Mouse (Mus musculus): Measurements from ENCODE around the gene Nid2. TPM values are rescaled to one million over a fixed set of nuclear protein-coding genes. Genes with fewer than 3 reads are reported as not detected.

Gene Nid2
- total RNA-seq, 2 experiments from 2014 or later = 1.4 to 2.3 TPM

DNA sequence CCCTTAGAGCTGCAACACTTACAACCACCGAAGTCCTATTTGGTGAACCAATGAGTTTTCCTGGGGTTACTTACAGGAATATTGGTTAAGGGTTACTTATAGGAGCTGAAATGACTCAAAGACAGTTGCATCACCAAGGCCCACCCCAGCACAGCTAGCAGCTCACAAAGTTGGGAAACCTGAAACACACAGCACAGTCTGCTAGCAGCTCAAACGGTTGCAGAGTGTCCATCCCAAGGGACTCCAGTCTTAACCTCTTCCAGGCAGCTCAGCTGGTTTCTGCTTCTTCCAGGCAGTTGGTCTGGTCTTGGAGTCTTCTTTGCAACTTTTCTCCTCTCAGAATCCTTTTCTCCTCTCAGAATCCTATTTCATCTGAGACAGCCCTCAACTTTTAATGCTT, 19.0 kb upstream of the Nid2 start:
- H3K4me3 ChIP-seq = no peak overlapping the region
- no peak overlapping the region for H3K27ac ChIP-seq
- TF ChIP-seq CTCF (conservative IDR thresholded peaks at IDR 0.05) = no peak
- no peak for DNase-seq (ENCODE audit: low spot score in 2 of 2)

DNA sequence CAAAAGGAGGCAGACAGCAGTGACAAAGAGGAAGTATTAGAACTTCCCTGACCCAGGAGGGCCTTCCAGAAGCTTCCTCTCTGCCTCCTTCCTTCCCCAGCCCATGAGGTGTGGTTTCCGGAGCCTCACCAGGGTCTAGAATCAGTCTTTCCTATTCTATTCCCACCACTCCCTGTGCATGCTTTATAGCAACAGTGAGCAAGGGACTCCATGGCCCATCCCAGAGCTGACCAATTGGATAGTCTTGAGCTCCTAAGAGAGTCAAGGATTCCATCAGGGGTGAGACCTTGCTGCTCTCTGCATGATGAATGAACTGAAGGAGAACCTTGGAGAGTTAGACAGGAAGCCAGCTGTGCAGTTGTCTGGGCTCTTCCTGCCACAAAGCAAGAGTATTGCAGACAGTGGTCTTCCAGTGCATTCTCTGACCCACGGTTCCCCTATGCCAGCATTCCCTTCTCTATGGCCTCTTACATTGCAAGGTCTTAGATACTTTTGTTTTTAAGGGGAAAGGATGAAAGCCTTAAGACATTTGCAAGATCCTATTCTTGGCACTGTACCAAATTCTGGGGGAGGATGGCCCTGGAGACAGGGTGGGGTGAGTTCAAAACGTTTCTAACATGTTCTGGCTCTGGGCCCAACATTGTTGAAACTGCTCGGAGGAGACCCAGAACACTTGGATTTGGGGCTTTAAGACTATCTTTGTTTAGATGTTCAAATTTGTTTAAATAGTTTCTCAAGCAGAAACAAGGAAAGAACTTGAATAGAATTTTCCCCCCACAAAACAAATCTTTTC, 17.4 kb upstream of the Nid2 start:
- DNase-seq (ENCODE audit: low spot score in 2 of 2) = no peak
- no peak overlapping the region for H3K4me3 ChIP-seq
- H3K27ac ChIP-seq = no peak overlapping the region
- TF ChIP-seq CTCF (conservative IDR thresholded peaks at IDR 0.05) = no peak

DNA sequence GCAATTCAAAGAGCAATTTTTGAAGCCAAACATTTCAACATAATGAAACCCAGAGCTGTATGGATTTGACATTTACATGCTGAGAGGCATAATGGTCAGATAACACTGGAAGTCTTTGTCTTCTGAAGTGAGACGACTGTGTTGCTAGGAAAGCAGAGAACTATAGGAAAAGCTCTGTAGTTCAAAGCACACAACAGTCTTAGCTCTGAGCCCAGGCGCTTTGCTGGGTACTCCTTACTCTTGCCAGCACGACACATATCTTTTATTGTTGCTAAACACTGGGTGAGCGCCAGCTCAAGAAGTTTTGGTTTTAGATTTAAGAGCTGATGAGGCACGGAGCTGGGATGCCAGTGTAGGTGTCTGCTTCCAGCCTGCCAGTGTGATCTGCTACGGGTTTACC, 15.8 kb upstream of the Nid2 start:
- TF ChIP-seq CTCF (conservative IDR thresholded peaks at IDR 0.05) = no peak
- H3K27ac ChIP-seq = no peak overlapping the region
- no peak for DNase-seq (ENCODE audit: low spot score in 2 of 2)
- H3K4me3 ChIP-seq = no peak overlapping the region

DNA sequence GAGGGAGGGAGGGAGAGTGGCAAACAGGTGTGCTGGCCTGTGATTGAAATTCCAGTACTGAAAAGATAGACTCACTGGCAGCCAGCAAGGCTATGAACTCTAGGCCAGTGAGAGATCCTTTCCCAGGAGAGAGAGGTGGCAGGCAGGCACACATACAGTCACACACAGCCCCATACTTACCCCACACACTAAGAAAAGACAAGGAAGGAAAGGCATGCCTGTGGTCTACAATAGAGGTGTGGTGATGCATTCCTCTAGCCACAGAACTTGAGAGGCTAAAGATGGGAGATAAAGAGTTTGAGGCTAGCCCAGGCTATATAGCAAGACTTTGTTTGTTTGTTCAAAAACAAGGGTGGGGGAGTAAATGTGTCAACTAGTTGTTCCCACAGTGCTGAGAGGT, 13.5 kb upstream of the Nid2 start:
- no peak for TF ChIP-seq CTCF (conservative IDR thresholded peaks at IDR 0.05)
- no peak for DNase-seq (ENCODE audit: low spot score in 2 of 2)
- Histone ChIP-seq H3K27ac (no peak overlapping the region), H3K4me3 (no peak overlapping the region)

DNA sequence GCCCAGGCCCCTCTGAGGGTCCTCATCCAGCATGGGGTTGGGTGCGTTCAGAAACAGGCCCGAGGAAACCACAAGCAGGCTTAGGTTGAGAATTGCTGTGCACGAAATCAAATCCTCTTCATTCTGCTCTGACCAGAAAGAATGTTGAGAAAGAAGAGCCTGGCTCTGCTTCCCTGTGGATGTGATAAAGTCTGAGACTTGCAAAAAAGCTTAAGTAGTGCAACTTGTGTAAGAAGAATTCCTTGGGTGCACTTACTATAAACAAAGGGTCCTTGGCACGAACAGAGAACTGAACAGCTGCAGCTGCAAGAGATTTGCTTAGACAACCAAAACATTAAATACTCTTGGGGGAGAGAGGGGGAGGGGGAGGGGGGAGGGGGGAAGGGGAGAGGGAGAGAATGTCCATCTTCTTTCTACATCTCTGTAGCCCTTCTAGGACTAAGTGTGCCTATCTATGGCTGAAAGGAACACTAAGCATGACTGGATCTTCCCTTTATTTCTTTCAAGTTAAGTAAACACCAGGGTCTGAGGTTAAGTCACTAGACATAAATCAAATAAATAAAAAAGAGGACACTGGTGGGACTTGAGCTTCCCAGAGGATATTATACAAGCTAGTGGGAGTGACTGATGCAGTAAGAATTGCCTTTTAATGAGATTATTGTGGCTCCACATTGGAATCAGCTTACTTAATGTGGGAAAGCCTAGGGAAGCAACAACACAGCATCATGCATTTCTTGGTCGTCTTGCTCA, 12.8 kb upstream of the Nid2 start:
- TF ChIP-seq CTCF (conservative IDR thresholded peaks at IDR 0.05) = no peak
- Histone ChIP-seq H3K27ac (no peak overlapping the region), H3K4me3 (no peak overlapping the region)
- no peak for DNase-seq (ENCODE audit: low spot score in 2 of 2)

- DNase-seq (ENCODE audit: low spot score in 2 of 2) = no peak
- Histone ChIP-seq H3K4me3 (no peak overlapping the region), H3K27ac (no peak overlapping the region)
- TF ChIP-seq CTCF (conservative IDR thresholded peaks at IDR 0.05) = no peak
These were observed 11.5 kb upstream of the Nid2 start for GRCm38 (mm10) chr14:19739416-19740146.

DNA sequence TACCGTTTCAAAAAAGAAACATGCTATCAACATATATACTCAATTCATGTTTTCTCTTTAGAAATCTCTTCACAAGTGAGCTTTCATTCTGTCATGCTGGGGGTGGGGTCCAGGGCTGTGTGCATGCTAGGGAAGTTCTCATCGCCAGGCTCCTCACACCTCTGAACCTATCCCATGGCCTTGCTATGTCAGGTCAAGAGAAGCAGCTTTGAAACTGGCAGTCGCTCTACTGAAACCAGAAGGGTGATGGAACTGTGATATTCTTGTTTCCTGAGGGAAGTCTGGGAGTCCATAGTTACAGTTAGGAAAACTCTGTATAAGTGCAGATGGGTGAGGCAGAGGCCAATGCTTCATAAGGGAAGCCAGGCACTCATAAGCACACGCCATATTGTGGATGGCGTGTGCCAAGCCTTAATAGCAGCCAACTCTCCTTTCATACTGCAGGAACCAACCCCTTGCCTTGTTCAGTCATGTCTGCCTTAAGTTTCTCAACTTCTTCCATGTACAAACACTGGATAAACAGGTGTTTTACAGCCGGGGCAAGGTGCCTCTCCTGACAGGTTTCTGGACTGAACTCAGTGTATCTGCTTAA, 10.8 kb upstream of the Nid2 start:
- no peak for DNase-seq (ENCODE audit: low spot score in 2 of 2)
- Histone ChIP-seq H3K4me3 (no peak overlapping the region), H3K27ac (no peak overlapping the region)
- no peak for TF ChIP-seq CTCF (conservative IDR thresholded peaks at IDR 0.05)

DNA sequence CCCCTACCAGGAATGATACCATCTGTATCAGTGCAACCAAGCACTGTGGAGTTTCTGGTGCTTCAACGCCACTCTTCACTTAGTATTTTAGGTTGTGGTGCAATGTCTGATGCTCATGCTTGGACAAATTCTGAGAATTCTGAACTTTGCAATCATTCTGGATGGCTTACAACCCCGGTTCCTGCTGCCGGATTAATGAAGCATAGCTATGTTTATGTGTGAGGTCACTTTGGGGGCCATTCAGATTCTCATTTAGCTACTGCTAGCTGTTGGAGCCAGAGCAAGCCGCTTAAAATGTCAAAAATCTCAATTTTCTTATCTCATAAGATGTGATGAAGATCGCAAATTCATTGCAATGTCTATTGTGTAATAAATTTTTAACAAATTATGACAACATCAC, 6.2 kb upstream of the Nid2 start:
- Histone ChIP-seq H3K27ac (no peak overlapping the region), H3K4me3 (no peak overlapping the region)
- no peak for TF ChIP-seq CTCF (conservative IDR thresholded peaks at IDR 0.05)
- no peak for DNase-seq (ENCODE audit: low spot score in 2 of 2)

DNA sequence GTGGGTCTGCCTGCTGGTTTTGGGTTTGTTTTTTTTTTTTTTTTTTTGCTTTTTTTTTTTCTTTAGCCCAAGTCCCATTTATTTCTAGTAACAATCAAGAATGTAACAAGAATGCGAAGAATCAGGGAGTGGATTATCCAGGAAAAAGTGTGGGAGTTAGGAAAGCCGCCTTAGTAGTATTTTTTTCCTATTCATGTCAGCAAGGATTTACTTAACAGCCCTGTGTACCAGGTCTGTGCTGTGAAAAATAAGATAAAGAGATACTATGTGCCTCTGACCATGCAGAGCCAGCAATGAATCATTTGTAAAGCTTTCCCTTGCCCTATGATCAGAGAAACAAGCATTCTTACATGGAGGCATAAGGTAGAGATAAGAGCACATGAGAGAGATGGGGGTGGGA, 4.8 kb upstream of the Nid2 start:
- Histone ChIP-seq H3K27ac (no peak overlapping the region), H3K4me3 (no peak overlapping the region)
- DNase-seq (ENCODE audit: low spot score in 2 of 2) = no peak
- TF ChIP-seq CTCF (conservative IDR thresholded peaks at IDR 0.05) = no peak

GRCm38 (mm10) chr14:19746731-19747130, 4.3 kb upstream of the Nid2 start:
- DNase-seq (ENCODE audit: low spot score in 2 of 2) = no peak
- Histone ChIP-seq H3K4me3 (no peak overlapping the region), H3K27ac (no peak overlapping the region)
- TF ChIP-seq CTCF (conservative IDR thresholded peaks at IDR 0.05) = no peak

- no peak for DNase-seq (ENCODE audit: low spot score in 2 of 2)
- H3K4me3 ChIP-seq = no peak overlapping the region
- no peak overlapping the region for H3K27ac ChIP-seq
- peak; percentile 9; the same call in 1 of the 2 replicates for TF ChIP-seq CTCF (conservative IDR thresholded peaks at IDR 0.05)
These were observed 1.3 kb upstream of the Nid2 start for GRCm38 (mm10) chr14:19749743-19750142.

- TF ChIP-seq CTCF (conservative IDR thresholded peaks at IDR 0.05) = no peak
- Histone ChIP-seq H3K27ac (peak overlapping the region; percentile 48), H3K4me3 (peak overlapping the region; percentile 66)
- DNase-seq (ENCODE audit: low spot score in 2 of 2) = no peak
These were observed 547 bp upstream of the Nid2 start for GRCm38 (mm10) chr14:19750411-19751024.
